Mouse (Mus musculus): ENCODE data around the gene Alpl. TPM values are rescaled to one million over a fixed set of nuclear protein-coding genes. Genes with fewer than 3 reads are reported as not detected.

Alpl gene
- polyA plus RNA-seq, 1 experiment, result 569 TPM

GRCm38 (mm10) chr4:137750121-137750520, 46.1 kb downstream of the Alpl start:
- TF ChIP-seq CTCF (conservative IDR thresholded peaks at IDR 0.05; ENCODE audit: insufficient read depth, insufficient read length, low read depth, low read length) (no peak), POLR2A (IDR thresholded peaks at IDR 0.05; ENCODE audit: low read depth, low read length) (no peak)
- 32% methylated on average over 9 of the region's 9 CpGs for WGBS
- peaks cover 16% of the 10 kb centered on the region for H3K4me1 ChIP-seq (ENCODE audit: control insufficient read depth, insufficient read depth, low read length)

GRCm38 (mm10) chr4:137749680-137750079, 46.5 kb downstream of the Alpl start:
- DNase-seq, result no peak
- H3K4me3 ChIP-seq (ENCODE audit: insufficient read depth, low read depth, low read length), result no peak overlapping the region
- WGBS, result 53% methylated on average over 9 of the region's 9 CpGs
- no peak overlapping the region for H3K27ac ChIP-seq (ENCODE audit: insufficient read depth, low read depth, low read length)
- H3K36me3 ChIP-seq (ENCODE audit: control insufficient read depth, insufficient read depth, low read length), result no peaks in the 10 kb centered on the region
- no peaks in the 10 kb centered on the region for H3K27me3 ChIP-seq (replicated peaks; ENCODE audit: control insufficient read depth, insufficient read depth, low read length)
- TF ChIP-seq POLR2A (IDR thresholded peaks at IDR 0.05; ENCODE audit: low read depth, low read length), result no peak
- TF ChIP-seq CTCF (conservative IDR thresholded peaks at IDR 0.05; ENCODE audit: insufficient read depth, insufficient read length, low read depth, low read length), result no peak
- peaks cover 16% of the 10 kb centered on the region for H3K4me1 ChIP-seq (ENCODE audit: control insufficient read depth, insufficient read depth, low read length)

More at GRCm38 (mm10) chr4:137750121-137750520, 46.1 kb downstream of the Alpl start:
- H3K27ac ChIP-seq (ENCODE audit: insufficient read depth, low read depth, low read length), result no peak overlapping the region
- no peak for DNase-seq
- no peak overlapping the region for H3K4me3 ChIP-seq (ENCODE audit: insufficient read depth, low read depth, low read length)
- H3K27me3 ChIP-seq (replicated peaks; ENCODE audit: control insufficient read depth, insufficient read depth, low read length), result no peaks in the 10 kb centered on the region
- H3K36me3 ChIP-seq (ENCODE audit: control insufficient read depth, insufficient read depth, low read length), result no peaks in the 10 kb centered on the region

GRCm38 (mm10) chr4:137748726-137749125, 47.5 kb downstream of the Alpl start:
- H3K36me3 ChIP-seq (ENCODE audit: control insufficient read depth, insufficient read depth, low read length), result no peaks in the 10 kb centered on the region
- TF ChIP-seq POLR2A (IDR thresholded peaks at IDR 0.05; ENCODE audit: low read depth, low read length) (no peak), CTCF (conservative IDR thresholded peaks at IDR 0.05; ENCODE audit: insufficient read depth, insufficient read length, low read depth, low read length) (no peak)
- H3K27ac ChIP-seq (ENCODE audit: insufficient read depth, low read depth, low read length), result 0 out of 2 replicates have a peak overlapping the region, but pooled peaks have one; percentile 11
- DNase-seq, result no peak
- no peaks in the 10 kb centered on the region for H3K27me3 ChIP-seq (replicated peaks; ENCODE audit: control insufficient read depth, insufficient read depth, low read length)
- no peak overlapping the region for H3K4me3 ChIP-seq (ENCODE audit: insufficient read depth, low read depth, low read length)
- 53% methylated on average over 4 of the region's 4 CpGs for WGBS
- peaks cover 16% of the 10 kb centered on the region for H3K4me1 ChIP-seq (ENCODE audit: control insufficient read depth, insufficient read depth, low read length)

- WGBS, result 55% methylated on average over 5 of the region's 5 CpGs
- peak; percentile 57 for DNase-seq
- H3K27me3 ChIP-seq (replicated peaks; ENCODE audit: control insufficient read depth, insufficient read depth, low read length), result no peaks in the 10 kb centered on the region
- peak overlapping the region; percentile 67 for H3K27ac ChIP-seq (ENCODE audit: insufficient read depth, low read depth, low read length)
- TF ChIP-seq CTCF (conservative IDR thresholded peaks at IDR 0.05; ENCODE audit: insufficient read depth, insufficient read length, low read depth, low read length), result no peak
- no peak for TF ChIP-seq POLR2A (IDR thresholded peaks at IDR 0.05; ENCODE audit: low read depth, low read length)
- no peak overlapping the region for H3K4me3 ChIP-seq (ENCODE audit: insufficient read depth, low read depth, low read length)
- H3K36me3 ChIP-seq (ENCODE audit: control insufficient read depth, insufficient read depth, low read length), result no peaks in the 10 kb centered on the region
- H3K4me1 ChIP-seq (ENCODE audit: control insufficient read depth, insufficient read depth, low read length), result peaks cover 16% of the 10 kb centered on the region
Measured at GRCm38 (mm10) chr4:137747590-137747989, 48.6 kb downstream of the Alpl start.

- DNase-seq, result peak; percentile 94
- H3K27ac ChIP-seq (ENCODE audit: insufficient read depth, low read depth, low read length), result peak overlapping the region; percentile 89
- H3K27me3 ChIP-seq (replicated peaks; ENCODE audit: control insufficient read depth, insufficient read depth, low read length), result no peaks in the 10 kb centered on the region
- no peaks in the 10 kb centered on the region for H3K36me3 ChIP-seq (ENCODE audit: control insufficient read depth, insufficient read depth, low read length)
- 51% methylated on average over 9 of the region's 9 CpGs for WGBS
- H3K4me1 ChIP-seq (ENCODE audit: control insufficient read depth, insufficient read depth, low read length), result peaks cover 16% of the 10 kb centered on the region
- TF ChIP-seq POLR2A (IDR thresholded peaks at IDR 0.05; ENCODE audit: low read depth, low read length) (no peak), CTCF (conservative IDR thresholded peaks at IDR 0.05; ENCODE audit: insufficient read depth, insufficient read length, low read depth, low read length) (peak; percentile 46; the same call in 1 of the 2 replicates)
- no peak overlapping the region for H3K4me3 ChIP-seq (ENCODE audit: insufficient read depth, low read depth, low read length)
Measured at GRCm38 (mm10) chr4:137747091-137747490, 49.1 kb downstream of the Alpl start.

- 60% methylated on average over 13 of the region's 13 CpGs for WGBS
Measured at GRCm38 (mm10) chr4:137744433-137744918, 51.7 kb downstream of the Alpl start.

GRCm38 (mm10) chr4:137743791-137744190, 52.4 kb downstream of the Alpl start:
- WGBS, result 62% methylated on average over 7 of the region's 7 CpGs
- no peaks in the 10 kb centered on the region for H3K27me3 ChIP-seq (replicated peaks; ENCODE audit: control insufficient read depth, insufficient read depth, low read length)
- no peaks in the 10 kb centered on the region for H3K36me3 ChIP-seq (ENCODE audit: control insufficient read depth, insufficient read depth, low read length)
- no peak for DNase-seq
- H3K4me1 ChIP-seq (ENCODE audit: control insufficient read depth, insufficient read depth, low read length), result peaks cover 17% of the 10 kb centered on the region
- H3K27ac ChIP-seq (ENCODE audit: insufficient read depth, low read depth, low read length), result no peak overlapping the region
- TF ChIP-seq CTCF (conservative IDR thresholded peaks at IDR 0.05; ENCODE audit: insufficient read depth, insufficient read length, low read depth, low read length), result no peak
- no peak for TF ChIP-seq POLR2A (IDR thresholded peaks at IDR 0.05; ENCODE audit: low read depth, low read length)
- no peak overlapping the region for H3K4me3 ChIP-seq (ENCODE audit: insufficient read depth, low read depth, low read length)

More at GRCm38 (mm10) chr4:137744433-137744918, 51.7 kb downstream of the Alpl start:
- Histone ChIP-seq H3K4me1 (ENCODE audit: control insufficient read depth, insufficient read depth, low read length) (peaks cover 14% of the 10 kb centered on the region), H3K4me3 (ENCODE audit: insufficient read depth, low read depth, low read length) (no peak overlapping the region), H3K36me3 (ENCODE audit: control insufficient read depth, insufficient read depth, low read length) (no peaks in the 10 kb centered on the region), H3K27me3 (replicated peaks; ENCODE audit: control insufficient read depth, insufficient read depth, low read length) (no peaks in the 10 kb centered on the region), H3K27ac (ENCODE audit: insufficient read depth, low read depth, low read length) (0 out of 2 replicates have a peak overlapping the region, but pooled peaks have one; percentile 2)
- peak; percentile 50 for DNase-seq
- TF ChIP-seq POLR2A (IDR thresholded peaks at IDR 0.05; ENCODE audit: low read depth, low read length) (no peak), CTCF (conservative IDR thresholded peaks at IDR 0.05; ENCODE audit: insufficient read depth, insufficient read length, low read depth, low read length) (peak; percentile 52)

Data from kidney, adult 2 months (tissue).